Mouse (Mus musculus) liver, embryonic 13.5 days (tissue): Measurements from ENCODE around the gene Ctu1. TPM values are rescaled to one million over a fixed set of nuclear protein-coding genes. Genes with fewer than 3 reads are reported as not detected.

Experiments used
- ATAC-seq: fragments of 200-750 bp; cut with Nextera tagmentation; 2 replicates; pipeline ENCODE4 v1.8.0; 2017; ENCODE audit warnings: low read depth, mild to moderate bottlenecking, moderate number of reproducible peaks, moderate library complexity
- DNase-seq: peaks from one replicate; pipeline ENCODE4 v3.0.0; 2022
- H3K27ac ChIP-seq: fragments of 300-500 bp; sonication (generic); 2 replicates; pipeline ENCODE4 v1.5.1; 2015; ENCODE audit warnings: moderate library complexity, mild to moderate bottlenecking, inconsistent platforms
- H3K27me3 ChIP-seq: fragments of 300-500 bp; sonication (generic); 2 replicates; pipeline ENCODE4 v1.6.1; 2015; ENCODE audit warnings: mild to moderate bottlenecking, inconsistent platforms
- H3K36me3 ChIP-seq: fragments of 300-500 bp; sonication (generic); 2 replicates; pipeline ENCODE4 v1.6.1; 2015; ENCODE audit warnings: mild to moderate bottlenecking, inconsistent platforms
- H3K4me1 ChIP-seq: fragments of 300-500 bp; sonication (generic); replicated peaks from 2 replicates; pipeline ENCODE4 v1.6.1; 2015; ENCODE audit warnings: inconsistent platforms
- H3K4me2 ChIP-seq: fragments of 300-500 bp; sonication (generic); 2 replicates; pipeline ENCODE4 v1.6.1; 2015; ENCODE audit warnings: inconsistent platforms, mild to moderate bottlenecking, moderate library complexity
- H3K4me3 ChIP-seq: fragments of 300-500 bp; sonication (generic); replicated peaks from 2 replicates; pipeline ENCODE4 v1.5.1; 2015; ENCODE audit warnings: mild to moderate bottlenecking, inconsistent platforms
- H3K9ac ChIP-seq: fragments of 300-500 bp; sonication (generic); 2 replicates; pipeline ENCODE4 v1.6.1; 2015; ENCODE audit warnings: mild to moderate bottlenecking, inconsistent platforms
- H3K9me3 ChIP-seq: fragments of 300-500 bp; sonication (generic); replicated peaks from 2 replicates; pipeline ENCODE4 v1.6.1; 2016; ENCODE audit warnings: inconsistent platforms
- WGBS: fragments of 180-500 bp; shearing (Covaris S2); methylation state at CpG from one replicate; pipeline ENCODE4 v1.1.7; 2015; ENCODE audit not compliant: insufficient replicate concordance; 5-methylcytosine and 5-hydroxymethylcytosine counted together
- polyA plus RNA-seq: library from polyadenylated mRNA; unstranded; fragments of >200 nt; fragmentation: Nextera tagmentation; extraction: Ambion mirVana; gene quantifications from 2 replicates; pipeline ENCODE4 v1.2.1, GENCODE M21; 2015

The Ctu1 gene
- polyA plus RNA-seq: 5.2 and 5.3 TPM in 2 replicates

DNA sequence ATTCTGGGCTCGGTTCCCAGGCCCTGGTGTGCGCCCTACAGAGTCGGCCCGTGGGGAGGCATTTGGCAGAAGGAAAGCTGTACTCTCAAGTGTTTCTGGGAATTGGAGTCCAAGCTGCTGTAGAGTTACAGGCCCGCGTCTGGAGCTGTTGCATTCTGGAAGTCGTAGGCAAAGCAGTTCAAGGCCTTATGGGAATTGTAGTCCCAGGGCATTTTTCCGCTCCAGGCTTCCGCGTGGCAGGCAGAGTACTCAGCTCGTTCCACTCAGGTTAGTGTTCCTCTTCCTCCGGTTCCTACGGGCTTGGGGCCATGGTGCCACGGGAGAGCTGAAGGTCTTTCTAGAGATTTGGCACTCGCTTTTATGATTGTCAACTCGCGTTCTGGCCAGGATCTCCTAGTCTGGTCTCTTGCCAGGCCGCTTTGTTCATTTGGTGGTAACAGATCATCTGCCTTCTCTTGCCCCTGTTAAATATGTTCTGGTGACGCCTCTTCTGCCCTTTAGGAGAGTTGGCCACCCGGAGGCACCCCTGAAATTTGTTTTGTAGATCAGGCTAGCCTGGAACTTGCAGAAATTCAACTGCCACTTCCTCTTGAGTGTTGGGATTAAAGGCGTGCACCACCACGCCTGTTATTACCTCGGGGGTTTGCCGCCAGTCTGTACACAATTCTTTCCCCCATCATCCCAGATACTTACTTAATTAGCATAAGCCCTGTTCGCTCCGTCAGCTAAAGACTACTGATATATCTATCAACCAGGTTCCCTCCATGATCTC lies at the start of gene Ctu1:
TSS of gene Ctu1 (plus strand) at position 208 of the 772 bp plus-strand sequence.
- Histone ChIP-seq H3K9me3 (no peaks in the 10 kb centered on the region), H3K27ac (no peak within 1 kb of the TSS; the same call in 1 of the 2 replicates), H3K9ac (peak within 1 kb of the TSS; percentile 73), H3K27me3 (no peaks in the 10 kb centered on the region), H3K4me1 (peaks cover 24% of the 10 kb centered on the region), H3K4me2 (peak within 1 kb of the TSS; percentile 80), H3K4me3 (peak within 1 kb of the TSS; percentile 64), H3K36me3 (peaks cover 30% of the 10 kb centered on the region)
- under 1% methylated on average over 26 of the region's 26 CpGs for WGBS
- DNase-seq: peak; percentile 75
- ATAC-seq: peak; percentile 94

GRCm38 (mm10) chr7:43622927-43623326 lies 48.9 kb upstream of the Ctu1 start:
- no peak for ATAC-seq
- no peaks in the 10 kb centered on the region for H3K4me1 ChIP-seq

DNA sequence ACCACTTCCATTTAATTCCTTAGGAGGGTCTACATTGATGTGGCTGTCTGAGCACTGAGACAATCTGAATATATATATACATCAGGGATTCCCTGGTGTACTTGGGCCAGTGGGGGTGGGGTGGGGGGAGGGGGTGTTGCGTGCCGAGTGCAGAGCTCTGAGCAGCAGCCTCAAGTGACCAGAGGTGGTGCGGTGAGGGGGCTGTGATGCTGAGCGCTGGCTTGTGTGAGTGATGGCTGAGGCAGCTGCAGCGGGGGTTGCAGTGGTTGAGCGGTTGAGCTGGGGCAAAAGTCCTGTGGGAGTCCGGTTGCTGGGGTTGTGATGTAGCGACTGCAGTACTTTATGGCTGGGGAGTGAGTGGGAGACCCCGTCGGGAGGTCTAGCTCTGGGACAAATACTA lies 48.0 kb upstream of the Ctu1 start:
- DNase-seq: no peak
- ATAC-seq: no peak
- Histone ChIP-seq H3K9me3 (no peaks in the 10 kb centered on the region), H3K4me3 (no peak overlapping the region), H3K27ac (no peak overlapping the region), H3K9ac (no peak overlapping the region), H3K4me1 (no peaks in the 10 kb centered on the region), H3K27me3 (no peaks in the 10 kb centered on the region), H3K36me3 (no peaks in the 10 kb centered on the region), H3K4me2 (no peak overlapping the region)
- 33% methylated on average over 10 of the region's 10 CpGs for WGBS

More at GRCm38 (mm10) chr7:43622927-43623326, 48.9 kb upstream of the Ctu1 start:
- no peak overlapping the region for H3K4me3 ChIP-seq
- no peaks in the 10 kb centered on the region for H3K9me3 ChIP-seq
- H3K36me3 ChIP-seq: no peaks in the 10 kb centered on the region
- H3K9ac ChIP-seq: no peak overlapping the region
- 64% methylated on average over 7 of the region's 7 CpGs for WGBS
- no peak overlapping the region for H3K27ac ChIP-seq
- no peak overlapping the region for H3K4me2 ChIP-seq
- DNase-seq: no peak
- H3K27me3 ChIP-seq: no peaks in the 10 kb centered on the region

DNA sequence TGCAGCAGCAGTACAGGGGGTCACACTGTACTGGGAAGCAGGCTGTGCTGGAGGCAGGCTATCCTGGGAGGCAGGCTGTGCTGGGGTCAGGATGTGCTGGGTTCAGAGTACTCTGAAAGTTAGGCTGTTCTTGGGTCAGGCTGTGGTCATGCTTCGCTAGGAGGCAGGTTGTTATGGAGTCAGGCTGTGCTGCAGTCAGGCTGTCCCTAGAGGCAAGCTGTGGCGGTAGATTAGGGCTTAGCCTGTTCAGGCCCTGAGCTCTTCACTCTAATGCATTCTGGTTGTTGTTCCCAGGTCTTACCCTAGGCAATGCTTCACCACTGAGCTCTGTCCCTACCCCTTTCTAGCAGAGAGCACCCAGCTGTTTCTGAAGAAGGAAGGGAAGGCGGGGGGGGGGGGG lies 46.8 kb upstream of the Ctu1 start:
- WGBS: 57% methylated on average over 3 of the region's 3 CpGs
- H3K9me3 ChIP-seq: no peaks in the 10 kb centered on the region
- no peak for DNase-seq
- H3K4me3 ChIP-seq: no peak overlapping the region
- no peak for ATAC-seq
- no peak overlapping the region for H3K4me2 ChIP-seq
- no peak overlapping the region for H3K9ac ChIP-seq
- H3K4me1 ChIP-seq: no peaks in the 10 kb centered on the region
- no peaks in the 10 kb centered on the region for H3K36me3 ChIP-seq
- H3K27me3 ChIP-seq: no peaks in the 10 kb centered on the region
- no peak overlapping the region for H3K27ac ChIP-seq

GRCm38 (mm10) chr7:43625794-43626422 lies 45.9 kb upstream of the Ctu1 start:
- DNase-seq (no peak), ATAC-seq (no peak)
- no peaks in the 10 kb centered on the region for H3K27me3 ChIP-seq
- no peak overlapping the region for H3K4me3 ChIP-seq
- no peaks in the 10 kb centered on the region for H3K36me3 ChIP-seq
- no peak overlapping the region for H3K4me2 ChIP-seq
- WGBS: 56% methylated on average over 8 of the region's 8 CpGs
- no peaks in the 10 kb centered on the region for H3K4me1 ChIP-seq
- H3K9ac ChIP-seq: no peak overlapping the region
- no peak overlapping the region for H3K27ac ChIP-seq
- H3K9me3 ChIP-seq: no peaks in the 10 kb centered on the region

- H3K4me1 ChIP-seq: no peaks in the 10 kb centered on the region
- ATAC-seq: no peak
- WGBS: 53% methylated on average over 4 of the region's 4 CpGs
Measured at GRCm38 (mm10) chr7:43633940-43634339, 37.9 kb upstream of the Ctu1 start.

DNA sequence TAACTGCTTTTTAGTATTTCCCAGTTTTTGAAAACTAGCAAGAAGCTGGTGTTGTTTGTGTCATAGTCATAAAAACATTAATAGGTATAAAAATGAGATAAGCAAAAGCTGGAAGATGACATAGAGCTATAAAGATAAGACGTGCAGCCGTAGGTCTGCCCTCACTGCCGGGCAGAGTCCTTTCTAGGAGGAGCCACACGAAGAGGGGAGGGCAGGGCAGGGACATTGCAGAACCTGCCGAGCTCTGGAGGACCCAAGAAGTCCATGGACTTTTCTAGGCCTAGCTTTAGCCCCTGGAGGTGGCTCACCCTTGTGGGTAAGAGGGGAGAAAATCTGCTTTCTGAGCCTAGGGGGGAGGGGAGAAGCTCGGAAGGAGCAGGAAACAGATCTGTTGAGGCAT lies 37.3 kb upstream of the Ctu1 start, which contains the start of gene Ceacam18:
TSS of gene Ceacam18 (plus strand) at position 208 of the 400 bp plus-strand sequence.
- DNase-seq (no peak), ATAC-seq (no peak)
- 36% methylated on average over 6 of the region's 6 CpGs for WGBS
- Histone ChIP-seq H3K9ac (no peak within 1 kb of the TSS), H3K4me2 (no peak within 1 kb of the TSS), H3K9me3 (no peaks in the 10 kb centered on the region), H3K36me3 (no peaks in the 10 kb centered on the region), H3K27ac (no peak within 1 kb of the TSS), H3K27me3 (no peaks in the 10 kb centered on the region), H3K4me3 (no peak within 1 kb of the TSS), H3K4me1 (no peaks in the 10 kb centered on the region)

More at GRCm38 (mm10) chr7:43633940-43634339, 37.9 kb upstream of the Ctu1 start:
- H3K9ac ChIP-seq: no peak overlapping the region
- no peaks in the 10 kb centered on the region for H3K9me3 ChIP-seq
- H3K27ac ChIP-seq: no peak overlapping the region
- no peak overlapping the region for H3K4me2 ChIP-seq
- no peak overlapping the region for H3K4me3 ChIP-seq
- no peaks in the 10 kb centered on the region for H3K27me3 ChIP-seq
- H3K36me3 ChIP-seq: no peaks in the 10 kb centered on the region
- no peak for DNase-seq

- H3K36me3 ChIP-seq: no peaks in the 10 kb centered on the region
- H3K27me3 ChIP-seq: no peaks in the 10 kb centered on the region
- ATAC-seq: no peak
- no peaks in the 10 kb centered on the region for H3K4me1 ChIP-seq
- 25% methylated on average over 2 of the region's 2 CpGs for WGBS
- H3K4me3 ChIP-seq: no peak overlapping the region
- H3K9ac ChIP-seq: no peak overlapping the region
- DNase-seq: no peak
- H3K4me2 ChIP-seq: no peak overlapping the region
- H3K9me3 ChIP-seq: no peaks in the 10 kb centered on the region
- no peak overlapping the region for H3K27ac ChIP-seq
Measured at GRCm38 (mm10) chr7:43636194-43636593, 35.6 kb upstream of the Ctu1 start.

- no peaks in the 10 kb centered on the region for H3K36me3 ChIP-seq
- DNase-seq (no peak), ATAC-seq (no peak)
- no peaks in the 10 kb centered on the region for H3K9me3 ChIP-seq
- no peak overlapping the region for H3K4me2 ChIP-seq
- 38% methylated on average over 1 of the region's 1 CpGs for WGBS
- no peak overlapping the region for H3K9ac ChIP-seq
- H3K27ac ChIP-seq: no peak overlapping the region
- H3K27me3 ChIP-seq: no peaks in the 10 kb centered on the region
- no peak overlapping the region for H3K4me3 ChIP-seq
- no peaks in the 10 kb centered on the region for H3K4me1 ChIP-seq
Measured at GRCm38 (mm10) chr7:43637118-43637517, 34.7 kb upstream of the Ctu1 start.

DNA sequence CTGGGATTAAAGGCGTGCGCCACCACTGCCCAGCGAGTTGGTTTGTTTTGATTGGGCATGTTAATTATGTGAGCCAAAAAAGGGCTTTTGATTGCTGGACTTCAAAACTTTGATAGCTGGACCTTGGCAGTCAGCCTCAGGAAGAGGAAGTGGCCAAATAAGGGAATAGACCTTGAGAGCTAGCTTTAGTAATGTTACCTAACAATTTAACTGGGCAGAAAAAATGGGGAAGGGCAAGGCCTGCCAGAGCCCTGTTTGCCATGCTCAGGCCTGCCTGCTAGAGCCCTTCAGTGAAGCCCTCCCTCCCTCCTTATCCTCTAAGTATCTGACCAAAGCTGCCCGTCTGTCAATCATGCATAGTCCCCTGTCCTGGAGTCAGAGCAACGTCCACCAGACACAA lies 29.2 kb upstream of the Ctu1 start:
- WGBS: 54% methylated on average over 5 of the region's 5 CpGs
- ATAC-seq: no peak
- no peak overlapping the region for H3K4me2 ChIP-seq
- no peak for DNase-seq
- no peak overlapping the region for H3K27ac ChIP-seq
- no peaks in the 10 kb centered on the region for H3K27me3 ChIP-seq
- H3K4me1 ChIP-seq: no peaks in the 10 kb centered on the region
- no peaks in the 10 kb centered on the region for H3K9me3 ChIP-seq
- H3K36me3 ChIP-seq: no peaks in the 10 kb centered on the region
- H3K4me3 ChIP-seq: no peak overlapping the region
- no peak overlapping the region for H3K9ac ChIP-seq

GRCm38 (mm10) chr7:43643046-43643652 lies 28.7 kb upstream of the Ctu1 start:
- Histone ChIP-seq H3K36me3 (no peaks in the 10 kb centered on the region), H3K9ac (no peak overlapping the region), H3K9me3 (no peaks in the 10 kb centered on the region), H3K27ac (no peak overlapping the region; the same call in 1 of the 2 replicates), H3K4me2 (no peak overlapping the region), H3K27me3 (no peaks in the 10 kb centered on the region), H3K4me3 (no peak overlapping the region), H3K4me1 (no peaks in the 10 kb centered on the region)
- DNase-seq (no peak), ATAC-seq (no peak)
- 53% methylated on average over 17 of the region's 17 CpGs for WGBS
